Mouse (Mus musculus) embryonic stem cell, embryonic (primary cell): ENCODE results near the gene Lrrc7.

Experiments used
- CTCF ChIA-PET, 4 experiments: fragments of 300-600 bp in 2 of 4; fragments of 350-600 bp in 2 of 4; sonication (Branson Sonifier 250); formaldehyde crosslinking; loops; one replicate each; lab custom pipeline; 2022; ENCODE audit warnings: inconsistent platforms in 2 of 4; lab: Charles Lee
- POLR2A ChIA-PET, 4 experiments: fragments of 300-600 bp in 2 of 4; fragments of 350-600 bp in 2 of 4; sonication (Branson Sonifier 250); formaldehyde crosslinking; loops; one replicate each; lab custom pipeline; 2022; ENCODE audit warnings: antibody characterized with exemption in 4 of 4, inconsistent platforms in 1 of 4; lab: Charles Lee

Lrrc7 gene

GRCm38 (mm10) chr3:158207840-158208239, 354.2 kb downstream of the Lrrc7 start:
- ChIA-PET CTCF (interaction anchor here in 1 of 4 experiments (0.6 kb wide), 1 partner anchor 13 kb away, joined by 3 read pairs; no protein-coding TSS in a partner anchor), POLR2A (interaction anchor here in 1 of 4 experiments (0.6 kb wide), 1 partner anchor 67 kb away, joined by 6 read pairs; no protein-coding TSS in a partner anchor)

- CTCF ChIA-PET: no interaction called here
- POLR2A ChIA-PET: no interaction called here
These were observed 359.2 kb downstream of the Lrrc7 start for GRCm38 (mm10) chr3:158202776-158203175.

GRCm38 (mm10) chr3:158195426-158195825, 366.6 kb downstream of the Lrrc7 start:
- CTCF ChIA-PET: interaction anchor here in 1 of 4 experiments (0.5 kb wide), 1 partner anchor 13 kb away, joined by 3 read pairs; no protein-coding TSS in a partner anchor

GRCm38 (mm10) chr3:158193229-158193628, 368.8 kb downstream of the Lrrc7 start:
- POLR2A ChIA-PET: no interaction called here
- CTCF ChIA-PET: no interaction called here

More at GRCm38 (mm10) chr3:158195426-158195825, 366.6 kb downstream of the Lrrc7 start:
- POLR2A ChIA-PET: no interaction called here

- ChIA-PET POLR2A (no interaction called here), CTCF (no interaction called here)
These were observed 386.9 kb downstream of the Lrrc7 start for GRCm38 (mm10) chr3:158174880-158175735.

- CTCF ChIA-PET: no interaction called here
- POLR2A ChIA-PET: interaction anchor here in 1 of 4 experiments (0.7 kb wide), 1 partner anchor 255 kb away, joined by 3 read pairs; no protein-coding TSS in a partner anchor
These were observed 392.8 kb downstream of the Lrrc7 start for GRCm38 (mm10) chr3:158169180-158169579.

- ChIA-PET POLR2A (no interaction called here), CTCF (no interaction called here)
These were observed 393.6 kb downstream of the Lrrc7 start for GRCm38 (mm10) chr3:158168454-158168853.

GRCm38 (mm10) chr3:158165004-158165403, 397.0 kb downstream of the Lrrc7 start:
- ChIA-PET POLR2A (no interaction called here), CTCF (no interaction called here)

- POLR2A ChIA-PET: no interaction called here
- CTCF ChIA-PET: no interaction called here
These were observed 397.6 kb downstream of the Lrrc7 start for GRCm38 (mm10) chr3:158164452-158164851.

- ChIA-PET POLR2A (no interaction called here), CTCF (no interaction called here)
These were observed 398.9 kb downstream of the Lrrc7 start for GRCm38 (mm10) chr3:158163127-158163526.

GRCm38 (mm10) chr3:158161924-158162490, 400.0 kb downstream of the Lrrc7 start:
- ChIA-PET POLR2A (interaction anchor here in 1 of 4 experiments (0.6 kb wide), 1 partner anchor 928 kb away, joined by 4 read pairs; no protein-coding TSS in a partner anchor), CTCF (no interaction called here)

- CTCF ChIA-PET: no interaction called here
- POLR2A ChIA-PET: no interaction called here
These were observed 406.3 kb downstream of the Lrrc7 start for GRCm38 (mm10) chr3:158155515-158156286.

GRCm38 (mm10) chr3:158154134-158154533, 407.9 kb downstream of the Lrrc7 start:
- ChIA-PET POLR2A (no interaction called here), CTCF (no interaction called here)

- CTCF ChIA-PET: no interaction called here
- POLR2A ChIA-PET: no interaction called here
These were observed 413.0 kb downstream of the Lrrc7 start for GRCm38 (mm10) chr3:158148998-158149397.

- POLR2A ChIA-PET: interaction anchor here in 1 of 4 experiments (0.6 kb wide), 1 partner anchor 67 kb away, joined by 6 read pairs; no protein-coding TSS in a partner anchor
- CTCF ChIA-PET: interaction anchor here in 1 of 4 experiments (0.6 kb wide), 1 partner anchor 103 kb away, joined by 4 read pairs; no protein-coding TSS in a partner anchor
These were observed 421.4 kb downstream of the Lrrc7 start for GRCm38 (mm10) chr3:158140629-158141028.

- ChIA-PET CTCF (no interaction called here), POLR2A (no interaction called here)
These were observed 424.2 kb downstream of the Lrrc7 start for GRCm38 (mm10) chr3:158137796-158138195.

- ChIA-PET CTCF (no interaction called here), POLR2A (no interaction called here)
These were observed 430.3 kb downstream of the Lrrc7 start for GRCm38 (mm10) chr3:158131672-158132071.

GRCm38 (mm10) chr3:158131233-158131632, 430.8 kb downstream of the Lrrc7 start:
- ChIA-PET POLR2A (no interaction called here), CTCF (no interaction called here)

GRCm38 (mm10) chr3:158122899-158123298, 439.1 kb downstream of the Lrrc7 start:
- POLR2A ChIA-PET: no interaction called here
- CTCF ChIA-PET: no interaction called here
